Mouse (Mus musculus) CH12.LX (cell line): ENCODE measurements around the gene Pgd. TPM values are rescaled to one million over a fixed set of nuclear protein-coding genes. Genes with fewer than 3 reads are reported as not detected.

Source experiments
- DNase-seq: peaks from one replicate; pipeline ENCODE4 v3.0.0-alpha.2; 2013; ENCODE audit errors: extremely low read depth
- H3K27ac ChIP-seq: 2 replicates; pipeline ENCODE4 v1.5.1; 2012; ENCODE audit warnings: low read depth, mild to moderate bottlenecking, control low read depth, moderate library complexity; ENCODE audit not compliant: insufficient read depth
- H3K27me3 ChIP-seq: replicated peaks from 2 replicates; pipeline ENCODE3; 2012; ENCODE audit warnings: inconsistent platforms
- H3K36me3 ChIP-seq, 2 experiments: replicated peaks in 1 of 2; 2 replicates each; pipeline versions ENCODE3 to v1.6.1; 2012; ENCODE audit warnings: inconsistent platforms in 1 of 2, low read length in 1 of 2, mild to moderate bottlenecking in 1 of 2, mixed read lengths in 1 of 2, moderate library complexity in 1 of 2; ENCODE audit not compliant: control insufficient read depth in 1 of 2, insufficient read depth in 1 of 2
- H3K4me1 ChIP-seq, 2 experiments: 2 replicates each; pipeline ENCODE4 v1.6.1; 2012; ENCODE audit warnings: inconsistent platforms in 1 of 2, moderate library complexity in 1 of 2; ENCODE audit not compliant: insufficient read depth in 2 of 2, control insufficient read depth in 1 of 2
- H3K4me2 ChIP-seq: 2 replicates; pipeline ENCODE4 v1.6.1; 2012; ENCODE audit warnings: low read depth, mild to moderate bottlenecking, control low read depth; ENCODE audit not compliant: poor library complexity, insufficient read depth, severe bottlenecking
- H3K4me3 ChIP-seq, 3 experiments: fragments of 150-350 bp in 1 of 3; sonication (generic) in 1 of 3; replicated peaks in 1 of 3; 2 replicates each; pipeline versions ENCODE3 to v1.5.1; 2011 to 2012; ENCODE audit warnings: low read depth in 2 of 3, low read length in 2 of 3, mild to moderate bottlenecking in 2 of 3, moderate library complexity in 2 of 3, control low read depth in 1 of 3, improper control_type of control experiment in 1 of 3, inconsistent platforms in 1 of 3, mixed read lengths in 1 of 3; ENCODE audit not compliant: poor library complexity in 1 of 3
- H3K79me2 ChIP-seq: replicated peaks from 2 replicates; pipeline ENCODE4 v1.6.1; 2012; ENCODE audit warnings: mild to moderate bottlenecking, moderate library complexity; ENCODE audit not compliant: control insufficient read depth, poor library complexity, insufficient read depth, severe bottlenecking; ENCODE audit errors: extremely low read depth
- H3K9ac ChIP-seq: 2 replicates; pipeline ENCODE4 v1.6.1; 2012; ENCODE audit warnings: low read depth, mild to moderate bottlenecking, control low read depth, moderate library complexity; ENCODE audit not compliant: insufficient read depth
- H3K9me3 ChIP-seq: replicated peaks from 2 replicates; pipeline ENCODE3; 2012; ENCODE audit warnings: low read length, inconsistent platforms, mixed read lengths
- BHLHE40 ChIP-seq: IDR thresholded peaks from 2 replicates; pipeline ENCODE4 v1.6.1; 2011; ENCODE audit warnings: mild to moderate bottlenecking, low read depth, low read length, improper control_type of control experiment
- CHD1 ChIP-seq: IDR thresholded peaks from 2 replicates; pipeline ENCODE4 v1.6.1; 2012; ENCODE audit warnings: low read depth, low read length, improper control_type of control experiment, inconsistent platforms
- EP300 ChIP-seq: IDR thresholded peaks from 2 replicates; pipeline ENCODE4 v1.6.1; 2011; ENCODE audit warnings: low read length, improper control_type of control experiment
- ETS1 ChIP-seq: conservative IDR thresholded peaks from 2 replicates; pipeline ENCODE4 v1.6.1; 2012; ENCODE audit warnings: low read depth, mild to moderate bottlenecking, inconsistent platforms, low read length, improper control_type of control experiment, moderate library complexity
- HCFC1 ChIP-seq: IDR thresholded peaks from 2 replicates; pipeline ENCODE4 v1.6.1; 2012; ENCODE audit warnings: low read depth, mild to moderate bottlenecking, inconsistent platforms, low read length, improper control_type of control experiment
- JUND ChIP-seq: conservative IDR thresholded peaks from 2 replicates; pipeline ENCODE4 v1.6.1; 2011; ENCODE audit warnings: low read depth, low read length, improper control_type of control experiment
- MAFK ChIP-seq: IDR thresholded peaks from 2 replicates; pipeline ENCODE4 v1.6.1; 2011; ENCODE audit warnings: low read length, improper control_type of control experiment; ENCODE audit not compliant: insufficient replicate concordance
- MEF2A ChIP-seq: IDR thresholded peaks from 2 replicates; pipeline ENCODE4 v1.6.1; 2014; ENCODE audit warnings: low read depth, mild to moderate bottlenecking, inconsistent platforms, low read length, improper control_type of control experiment, borderline replicate concordance
- MYC ChIP-seq: IDR thresholded peaks from 2 replicates; pipeline ENCODE4 v1.6.1; 2011; ENCODE audit warnings: low read depth, mild to moderate bottlenecking, improper control_type of control experiment, low read length
- NRF1 ChIP-seq: IDR thresholded peaks from 2 replicates; pipeline ENCODE4 v1.6.1; 2014; ENCODE audit warnings: low read depth, mild to moderate bottlenecking, inconsistent platforms, low read length, improper control_type of control experiment, moderate library complexity
- POLR2A ChIP-seq: IDR thresholded peaks from 2 replicates; pipeline ENCODE4 v1.6.1; 2011; ENCODE audit warnings: low read depth, mild to moderate bottlenecking, improper control_type of control experiment, low read length
- POLR2AphosphoS2 ChIP-seq: IDR thresholded peaks from 2 replicates; pipeline ENCODE4 v1.6.1; 2011; ENCODE audit warnings: low read depth, low read length, improper control_type of control experiment
- RCOR1 ChIP-seq: conservative IDR thresholded peaks from 2 replicates; pipeline ENCODE4 v1.6.1; 2012; ENCODE audit warnings: low read depth, mild to moderate bottlenecking, inconsistent platforms, low read length, improper control_type of control experiment
- SIN3A ChIP-seq: IDR thresholded peaks from 2 replicates; pipeline ENCODE4 v1.6.1; 2012; ENCODE audit warnings: low read length, improper control_type of control experiment, inconsistent platforms
- SMC3 ChIP-seq: IDR thresholded peaks from 2 replicates; pipeline ENCODE4 v1.6.1; 2011; ENCODE audit warnings: low read depth, low read length, improper control_type of control experiment
- TBP ChIP-seq: conservative IDR thresholded peaks from 2 replicates; pipeline ENCODE4 v1.6.1; 2011; ENCODE audit warnings: low read depth, low read length, improper control_type of control experiment
- TCF12 ChIP-seq: IDR thresholded peaks from 2 replicates; pipeline ENCODE4 v1.6.1; 2014; ENCODE audit warnings: low read depth, mild to moderate bottlenecking, inconsistent platforms, low read length, improper control_type of control experiment
- UBTF ChIP-seq: IDR thresholded peaks from 2 replicates; pipeline ENCODE4 v1.6.1; 2012; ENCODE audit warnings: low read depth, mild to moderate bottlenecking, inconsistent platforms, low read length, improper control_type of control experiment, moderate library complexity
- USF1 ChIP-seq: IDR thresholded peaks from 2 replicates; pipeline ENCODE4 v1.6.1; 2014; ENCODE audit warnings: low read depth, mild to moderate bottlenecking, inconsistent platforms, low read length, improper control_type of control experiment
- ZC3H11A ChIP-seq: IDR thresholded peaks from 2 replicates; pipeline ENCODE4 v1.6.1; 2012; ENCODE audit warnings: low read depth, mild to moderate bottlenecking, inconsistent platforms, low read length, improper control_type of control experiment
- dilution Hi-C: fragments of 300-500 bp; cut with MboI; formaldehyde crosslinking; loops from 2 replicates; pipeline ENCODE4 v1.14.3; 2020; ENCODE audit warnings: low sequenced_read_pairs; ENCODE audit not compliant: extremely low pct_unique_long_range_greater_than_20kb, extremely low pct_ligation_motif_present
- in situ Hi-C: fragments of 300-500 bp; cut with MboI; formaldehyde crosslinking; loops from 3 replicates; pipeline ENCODE4 v1.14.3; 2019; ENCODE audit warnings: low sequenced_read_pairs, low pct_ligation_motif_present, low pct_unique_long_range_greater_than_20kb, mixed read lengths
- polyA plus RNA-seq: library from polyadenylated mRNA; unstranded; fragments of >175 nt; gene quantifications from 2 replicates; pipeline ENCODE4 v1.2.1, GENCODE M21; 2012; ENCODE audit warnings: low read depth; ENCODE audit not compliant: insufficient read length
- total RNA-seq, 2 experiments: library from RNA; depleted of rRNA; stranded (reverse); fragments of 300-350 nt in 1 of 2; fragments of >200 nt in 1 of 2; gene quantifications; 2 replicates each; pipeline ENCODE4 v1.2.3; 2012 to 2014

Gene Pgd
- total and polyA plus RNA-seq, 3 experiments, result 50.1 to 251 (median 51.6) TPM

DNA sequence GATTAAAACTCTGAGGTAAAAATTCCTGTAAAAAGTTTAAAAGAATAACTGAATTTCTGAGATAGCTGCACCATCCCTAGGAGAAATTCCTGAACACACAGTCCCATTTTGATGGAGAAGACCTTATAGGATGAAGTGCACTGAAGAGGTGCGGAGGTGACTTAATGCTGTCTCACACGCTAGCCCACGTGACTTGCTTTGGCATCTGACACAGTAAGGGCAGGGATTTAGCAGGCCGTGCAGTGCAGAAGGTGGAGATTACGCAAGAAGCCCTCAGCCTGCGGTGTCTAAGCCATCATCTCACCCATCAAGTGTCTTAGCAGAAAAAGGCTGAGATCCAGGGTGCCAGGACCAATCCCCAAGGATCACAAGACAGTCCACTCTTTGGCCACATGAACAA lies 5.4 kb downstream of the Pgd start:
- Histone ChIP-seq H3K4me1 (peaks cover 0 to 31% of the 10 kb centered on the region in 2 experiments; a peak in 2 of 4 replicates), H3K27ac (no peak overlapping the region), H3K9ac (no peak overlapping the region), H3K27me3 (no peaks in the 10 kb centered on the region), H3K79me2 (peaks cover 12% of the 10 kb centered on the region), H3K9me3 (no peaks in the 10 kb centered on the region), H3K36me3 (peaks cover 59 to 88% of the 10 kb centered on the region in 2 experiments), H3K4me2 (no peak overlapping the region), H3K4me3 (no peak overlapping the region)
- TF ChIP-seq USF1 (no peak), EP300 (no peak), MAFK (no peak), ETS1 (no peak), MYC (no peak), RCOR1 (no peak), SIN3A (no peak), CHD1 (no peak), HCFC1 (no peak), TBP (no peak)
- in situ Hi-C loops, result loop anchor here (25.0 kb wide), 1 partner anchor 551 kb away; the partner anchor contains the start of gene Pik3cd
- dilution Hi-C loops, result no loop called here
- DNase-seq, result no peak

DNA sequence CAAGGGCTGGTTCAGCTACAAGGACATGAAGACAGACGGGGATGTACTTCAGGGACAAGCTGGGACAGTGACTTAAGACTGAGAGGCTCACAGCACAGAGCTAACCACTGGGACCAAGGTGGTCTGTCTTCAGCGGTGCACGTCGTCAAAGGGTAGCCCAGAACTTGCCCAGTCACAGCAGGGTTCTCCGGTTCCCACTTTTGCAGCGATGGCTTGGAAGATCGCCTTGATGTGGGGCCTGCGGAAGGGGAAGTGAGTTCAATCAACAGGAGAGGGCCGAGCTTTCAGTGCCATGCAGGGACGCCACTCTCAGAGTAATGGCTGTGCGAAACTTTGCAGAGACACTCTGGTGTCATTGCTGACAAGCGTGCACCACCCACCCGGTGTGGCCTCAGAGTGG lies 6.7 kb downstream of the Pgd start:
- H3K27me3 ChIP-seq, result no peaks in the 10 kb centered on the region
- H3K79me2 ChIP-seq, result peaks cover 6% of the 10 kb centered on the region
- H3K4me2 ChIP-seq, result no peak overlapping the region
- H3K27ac ChIP-seq, result no peak overlapping the region
- no peak overlapping the region for H3K9ac ChIP-seq
- H3K9me3 ChIP-seq, result peaks cover 3% of the 10 kb centered on the region
- no peak overlapping the region for H3K4me3 ChIP-seq
- in situ Hi-C loops, result loop anchor here (25.0 kb wide), 1 partner anchor 552 kb away; the partner anchor contains the start of gene Pik3cd
- peaks cover 69 to 94% of the 10 kb centered on the region in 2 experiments for H3K36me3 ChIP-seq
- DNase-seq, result no peak
- peaks cover 0 to 21% of the 10 kb centered on the region in 2 experiments; a peak in 2 of 4 replicates for H3K4me1 ChIP-seq
- no peak for TF ChIP-seq NRF1
- TF ChIP-seq BHLHE40, result no peak
- no peak for TF ChIP-seq SIN3A
- no peak for TF ChIP-seq TCF12
- dilution Hi-C loops, result no loop called here

DNA sequence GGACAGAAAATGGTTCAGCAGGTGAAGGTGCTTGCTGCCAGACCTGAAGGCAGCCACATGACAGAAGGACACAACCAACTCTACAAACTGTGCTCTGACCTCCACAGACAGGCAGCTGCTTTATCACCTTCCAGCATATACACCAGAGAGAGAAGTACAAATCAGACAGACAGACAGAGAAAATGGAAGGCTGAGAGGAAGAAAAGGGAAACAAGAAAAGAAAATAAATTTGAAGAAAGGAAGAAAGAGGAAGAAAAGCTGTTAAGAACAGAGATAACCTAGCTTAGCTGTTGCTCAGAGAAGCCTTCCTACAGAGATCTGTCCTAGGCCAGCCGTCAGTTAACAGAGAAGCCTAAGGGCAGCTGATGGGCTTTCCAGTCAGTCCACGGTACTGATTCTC lies 7.4 kb downstream of the Pgd start:
- peaks cover 3% of the 10 kb centered on the region for H3K9me3 ChIP-seq
- H3K27me3 ChIP-seq, result no peaks in the 10 kb centered on the region
- H3K4me3 ChIP-seq, result no peak overlapping the region
- in situ Hi-C loops (loop anchor here (25.0 kb wide), 1 partner anchor 553 kb away; the partner anchor contains the start of gene Pik3cd), dilution Hi-C loops (no loop called here)
- H3K4me1 ChIP-seq, result peaks cover 0 to 15% of the 10 kb centered on the region in 2 experiments; a peak in 2 of 4 replicates
- H3K36me3 ChIP-seq, result peaks cover 76 to 97% of the 10 kb centered on the region in 2 experiments
- peaks cover 6% of the 10 kb centered on the region for H3K79me2 ChIP-seq
- H3K4me2 ChIP-seq, result no peak overlapping the region
- no peak for DNase-seq
- no peak overlapping the region for H3K9ac ChIP-seq
- no peak overlapping the region for H3K27ac ChIP-seq
- TF ChIP-seq MEF2A (no peak), ZC3H11A (no peak), TBP (no peak), UBTF (no peak), JUND (no peak), SMC3 (no peak), POLR2AphosphoS2 (no peak), RCOR1 (no peak), MYC (no peak), POLR2A (no peak)
- TF ChIP-seq, all 38 proteins: peak for 0
